Mouse (Mus musculus) liver, embryonic 12.5 days (tissue): ENCODE results near the gene Ugt1a8. TPM values are rescaled to one million over a fixed set of nuclear protein-coding genes. Genes with fewer than 3 reads are reported as not detected.
"Not testable (repeated sequence)": the region's sequence is repeated elsewhere in the genome, so short reads cannot be mapped to it uniquely, and the experiment has no call there.

ENCODE experiments used
- ATAC-seq: fragments of 200-750 bp; cut with Nextera tagmentation; 2 replicates; pipeline ENCODE4 v1.8.0; 2017; ENCODE audit warnings: moderate number of reproducible peaks, mild to moderate bottlenecking, moderate library complexity
- H3K27ac ChIP-seq: fragments of 300-500 bp; sonication (generic); 2 replicates; pipeline ENCODE4 v1.5.1; 2016; ENCODE audit warnings: mild to moderate bottlenecking
- H3K27me3 ChIP-seq: fragments of 300-500 bp; sonication (generic); replicated peaks from 2 replicates; pipeline ENCODE4 v1.6.1; 2016; ENCODE audit warnings: mild to moderate bottlenecking, moderate library complexity
- H3K36me3 ChIP-seq: fragments of 300-500 bp; sonication (generic); 2 replicates; pipeline ENCODE4 v1.6.1; 2016; ENCODE audit warnings: mild to moderate bottlenecking, moderate library complexity
- H3K4me1 ChIP-seq: fragments of 300-500 bp; sonication (generic); 2 replicates; pipeline ENCODE4 v1.6.1; 2016
- H3K4me2 ChIP-seq: fragments of 300-500 bp; sonication (generic); 2 replicates; pipeline ENCODE4 v1.6.1; 2016; ENCODE audit warnings: mild to moderate bottlenecking, moderate library complexity
- H3K4me3 ChIP-seq: fragments of 300-500 bp; sonication (generic); 2 replicates; pipeline ENCODE4 v1.5.1; 2016; ENCODE audit warnings: mild to moderate bottlenecking, moderate library complexity
- H3K9ac ChIP-seq: fragments of 300-500 bp; sonication (generic); 2 replicates; pipeline ENCODE4 v1.6.1; 2016; ENCODE audit warnings: mild to moderate bottlenecking, moderate library complexity
- H3K9me3 ChIP-seq: fragments of 300-500 bp; sonication (generic); replicated peaks from 2 replicates; pipeline ENCODE4 v1.6.1; 2016; ENCODE audit warnings: mild to moderate bottlenecking, moderate library complexity
- WGBS: fragments of 180-500 bp; shearing (Covaris S2); methylation state at CpG from one replicate; pipeline ENCODE4 v1.1.7; 2016; ENCODE audit not compliant: insufficient replicate concordance; 5-methylcytosine and 5-hydroxymethylcytosine counted together
- polyA plus RNA-seq: library from polyadenylated mRNA; unstranded; fragments of >200 nt; fragmentation: Nextera tagmentation; extraction: Ambion mirVana; gene quantifications from 2 replicates; pipeline ENCODE4 v1.2.1, GENCODE M21; 2016

Gene Ugt1a8
- polyA plus RNA-seq, 1 experiment from 2014 or later = not detected

GRCm38 (mm10) chr1:88145278-88145677 is 57.7 kb downstream of the Ugt1a8 start:
- H3K9ac ChIP-seq, H3K4me1 ChIP-seq, H3K27ac ChIP-seq, H3K9me3 ChIP-seq, H3K4me3 ChIP-seq, ATAC-seq, H3K27me3 ChIP-seq, H3K36me3 ChIP-seq, H3K4me2 ChIP-seq: not testable (repeated sequence)
- WGBS = 55% methylated on average over 2 of the region's 2 CpGs

GRCm38 (mm10) chr1:88150133-88150532 is 62.5 kb downstream of the Ugt1a8 start:
- ATAC-seq = 0 out of 2 replicates have a peak, but pooled peaks have one; percentile 46
- not testable (repeated sequence) for H3K9ac ChIP-seq

GRCm38 (mm10) chr1:88158430-88158829 is 70.8 kb downstream of the Ugt1a8 start:
- no peaks in the 10 kb centered on the region for H3K4me1 ChIP-seq
- no peaks in the 10 kb centered on the region for H3K27me3 ChIP-seq
- H3K36me3 ChIP-seq = no peaks in the 10 kb centered on the region
- no peak overlapping the region for H3K4me3 ChIP-seq
- H3K9me3 ChIP-seq = no peaks in the 10 kb centered on the region
- H3K9ac ChIP-seq = no peak overlapping the region
- WGBS = 52% methylated on average over 2 of the region's 2 CpGs
- H3K27ac ChIP-seq = no peak overlapping the region
- no peak for ATAC-seq
- no peak overlapping the region for H3K4me2 ChIP-seq

More at GRCm38 (mm10) chr1:88150133-88150532, 62.5 kb downstream of the Ugt1a8 start:
- not testable (repeated sequence) for H3K4me2 ChIP-seq, H3K4me1 ChIP-seq, H3K27ac ChIP-seq, H3K4me3 ChIP-seq, H3K36me3 ChIP-seq, H3K9me3 ChIP-seq, H3K27me3 ChIP-seq
- WGBS = 58% methylated on average over 2 of the region's 2 CpGs

GRCm38 (mm10) chr1:88165711-88166110 is 78.1 kb downstream of the Ugt1a8 start, which contains the start of gene Ugt1a5:
Ugt1a5 (plus strand) TSS chr1:88166012.
- no peaks in the 10 kb centered on the region for H3K4me1 ChIP-seq
- H3K4me3 ChIP-seq = no peak within 1 kb of the TSS
- no peak within 1 kb of the TSS for H3K27ac ChIP-seq
- no peak for ATAC-seq
- H3K9me3 ChIP-seq = 0 out of 2 replicates have a peak, but pooled peaks cover under 1% of the 10 kb centered on the region
- H3K36me3 ChIP-seq = no peaks in the 10 kb centered on the region
- H3K4me2 ChIP-seq = no peak within 1 kb of the TSS
- 68% methylated on average over 5 of the region's 5 CpGs for WGBS
- no peaks in the 10 kb centered on the region for H3K27me3 ChIP-seq
- H3K9ac ChIP-seq = no peak within 1 kb of the TSS

GRCm38 (mm10) chr1:88172190-88172589 is 84.6 kb downstream of the Ugt1a8 start:
- not testable (repeated sequence) for H3K27me3 ChIP-seq, H3K36me3 ChIP-seq, H3K9ac ChIP-seq, ATAC-seq, H3K4me2 ChIP-seq, H3K4me3 ChIP-seq, H3K4me1 ChIP-seq, H3K27ac ChIP-seq
- H3K9me3 ChIP-seq = peaks cover 23% of the 10 kb centered on the region
- 75% methylated on average over 7 of the region's 7 CpGs for WGBS

GRCm38 (mm10) chr1:88179657-88180056 is 92.0 kb downstream of the Ugt1a8 start:
- no peak for ATAC-seq
- no peak overlapping the region for H3K4me3 ChIP-seq

GRCm38 (mm10) chr1:88186325-88186935 is 98.8 kb downstream of the Ugt1a8 start:
- no peak overlapping the region for H3K4me2 ChIP-seq
- H3K4me1 ChIP-seq = no peaks in the 10 kb centered on the region
- H3K27me3 ChIP-seq = no peaks in the 10 kb centered on the region
- H3K9ac ChIP-seq = no peak overlapping the region
- no peak overlapping the region for H3K4me3 ChIP-seq
- 68% methylated on average over 5 of the region's 5 CpGs for WGBS
- ATAC-seq = no peak
- H3K27ac ChIP-seq = no peak overlapping the region
- H3K36me3 ChIP-seq = no peaks in the 10 kb centered on the region
- no peaks in the 10 kb centered on the region for H3K9me3 ChIP-seq

More at GRCm38 (mm10) chr1:88179657-88180056, 92.0 kb downstream of the Ugt1a8 start:
- no peak overlapping the region for H3K27ac ChIP-seq
- 67% methylated on average over 1 of the region's 1 CpGs for WGBS
- no peaks in the 10 kb centered on the region for H3K27me3 ChIP-seq
- H3K36me3 ChIP-seq = no peaks in the 10 kb centered on the region
- peaks cover 25% of the 10 kb centered on the region for H3K9me3 ChIP-seq
- H3K4me1 ChIP-seq = no peaks in the 10 kb centered on the region
- no peak overlapping the region for H3K9ac ChIP-seq
- no peak overlapping the region for H3K4me2 ChIP-seq

GRCm38 (mm10) chr1:88192136-88192535 is 104.5 kb downstream of the Ugt1a8 start:
- H3K27me3 ChIP-seq = no peaks in the 10 kb centered on the region
- no peaks in the 10 kb centered on the region for H3K36me3 ChIP-seq
- no peak overlapping the region for H3K4me2 ChIP-seq
- H3K4me1 ChIP-seq = no peaks in the 10 kb centered on the region
- H3K4me3 ChIP-seq = no peak overlapping the region
- H3K9ac ChIP-seq = no peak overlapping the region
- no peak for ATAC-seq
- 64% methylated on average over 3 of the region's 3 CpGs for WGBS
- no peaks in the 10 kb centered on the region for H3K9me3 ChIP-seq
- no peak overlapping the region for H3K27ac ChIP-seq

GRCm38 (mm10) chr1:88195687-88196086 is 108.1 kb downstream of the Ugt1a8 start:
- no peak for ATAC-seq
- H3K4me2 ChIP-seq = no peak overlapping the region
- H3K27me3 ChIP-seq = peaks cover 14% of the 10 kb centered on the region
- no peaks in the 10 kb centered on the region for H3K9me3 ChIP-seq
- H3K36me3 ChIP-seq = no peaks in the 10 kb centered on the region
- H3K4me3 ChIP-seq = no peak overlapping the region
- H3K4me1 ChIP-seq = no peaks in the 10 kb centered on the region
- no peak overlapping the region for H3K27ac ChIP-seq
- WGBS = 80% methylated on average over 1 of the region's 1 CpGs
- H3K9ac ChIP-seq = no peak overlapping the region

GRCm38 (mm10) chr1:88197443-88197842 is 109.8 kb downstream of the Ugt1a8 start:
- Histone ChIP-seq H3K9ac (no peak overlapping the region), H3K9me3 (no peaks in the 10 kb centered on the region), H3K36me3 (no peaks in the 10 kb centered on the region), H3K4me2 (no peak overlapping the region), H3K4me1 (no peaks in the 10 kb centered on the region), H3K27me3 (peaks cover 14% of the 10 kb centered on the region), H3K27ac (no peak overlapping the region), H3K4me3 (no peak overlapping the region)
- no peak for ATAC-seq
- 49% methylated on average over 3 of the region's 3 CpGs for WGBS

- ATAC-seq = no peak
- Histone ChIP-seq H3K9me3 (no peaks in the 10 kb centered on the region), H3K36me3 (no peaks in the 10 kb centered on the region), H3K27me3 (peaks cover 14% of the 10 kb centered on the region), H3K9ac (no peak overlapping the region), H3K4me3 (no peak overlapping the region), H3K4me2 (no peak overlapping the region), H3K4me1 (peaks cover 7% of the 10 kb centered on the region), H3K27ac (no peak overlapping the region)
- 59% methylated on average over 2 of the region's 2 CpGs for WGBS
These were observed 112.4 kb downstream of the Ugt1a8 start for GRCm38 (mm10) chr1:88199996-88200395.

GRCm38 (mm10) chr1:88200456-88200855 is 112.8 kb downstream of the Ugt1a8 start, which contains the start of gene Ugt1a2:
Ugt1a2 (plus strand) TSS chr1:88200601.
- 69% methylated on average over 7 of the region's 7 CpGs for WGBS
- H3K9me3 ChIP-seq = no peaks in the 10 kb centered on the region
- no peak within 1 kb of the TSS for H3K9ac ChIP-seq
- peaks cover 14% of the 10 kb centered on the region for H3K27me3 ChIP-seq
- no peak within 1 kb of the TSS for H3K27ac ChIP-seq
- no peaks in the 10 kb centered on the region for H3K36me3 ChIP-seq
- no peak within 1 kb of the TSS for H3K4me3 ChIP-seq
- no peak within 1 kb of the TSS for H3K4me2 ChIP-seq
- peaks cover 11% of the 10 kb centered on the region for H3K4me1 ChIP-seq
- no peak for ATAC-seq
